Mouse (Mus musculus): ENCODE data around the gene Amigo3. TPM values are rescaled to one million over a fixed set of nuclear protein-coding genes. Genes with fewer than 3 reads are reported as not detected.

Gene Amigo3
- total and polyA plus RNA-seq, 3 experiments: 0.35 to 1.7 TPM; not detected in 1

- ATAC-seq (ENCODE audit: extremely low read depth, insufficient number of reproducible peaks, low FRiP score, poor library complexity, severe bottlenecking) (no peak), DNase-seq (ENCODE audit: low spot score) (no peak)
- Histone ChIP-seq H3K36me3 (replicated peaks) (peaks cover 61% of the 10 kb centered on the region), H3K27me3 (ENCODE audit: insufficient read depth, low read length) (no peaks in the 10 kb centered on the region), H3K9me3 (replicated peaks) (no peaks in the 10 kb centered on the region), H3K4me1 (ENCODE audit: insufficient read depth, low read depth, low read length) (no peaks in the 10 kb centered on the region), H3K4me3 (ENCODE audit: low read depth, low read length) (no peak overlapping the region)
- TF ChIP-seq CTCF (IDR thresholded peaks at IDR 0.05; ENCODE audit: low read depth, low read length) (no peak), TAL1 (conservative IDR thresholded peaks at IDR 0.05; ENCODE audit: low read depth, low read length) (no peak), GATA2 (IDR thresholded peaks at IDR 0.05; ENCODE audit: borderline replicate concordance, low read depth, low read length) (no peak), GATA1 (IDR thresholded peaks at IDR 0.05; ENCODE audit: borderline replicate concordance, low read length) (no peak), POLR2AphosphoS5 (IDR thresholded peaks at IDR 0.05; ENCODE audit: insufficient replicate concordance, low read depth, low read length) (no peak)
Observed at GRCm38 (mm10) chr9:108020741-108021140, 32.2 kb upstream of the Amigo3 start.

- DNase-seq (ENCODE audit: low spot score): no peak
- no peak for ATAC-seq (ENCODE audit: extremely low read depth, insufficient number of reproducible peaks, low FRiP score, poor library complexity, severe bottlenecking)
- Histone ChIP-seq H3K4me1 (ENCODE audit: insufficient read depth, low read depth, low read length) (no peaks in the 10 kb centered on the region), H3K9me3 (replicated peaks) (0 out of 2 replicates have a peak, but pooled peaks cover 2% of the 10 kb centered on the region), H3K4me3 (ENCODE audit: low read depth, low read length) (no peak overlapping the region), H3K36me3 (replicated peaks) (peaks cover 61% of the 10 kb centered on the region), H3K27me3 (ENCODE audit: insufficient read depth, low read length) (no peaks in the 10 kb centered on the region)
- TF ChIP-seq CTCF (IDR thresholded peaks at IDR 0.05; ENCODE audit: low read depth, low read length) (no peak), POLR2AphosphoS5 (IDR thresholded peaks at IDR 0.05; ENCODE audit: insufficient replicate concordance, low read depth, low read length) (no peak), GATA1 (IDR thresholded peaks at IDR 0.05; ENCODE audit: borderline replicate concordance, low read length) (no peak), GATA2 (IDR thresholded peaks at IDR 0.05; ENCODE audit: borderline replicate concordance, low read depth, low read length) (no peak), TAL1 (conservative IDR thresholded peaks at IDR 0.05; ENCODE audit: low read depth, low read length) (no peak)
Observed at GRCm38 (mm10) chr9:108023216-108023615, 29.7 kb upstream of the Amigo3 start.

GRCm38 (mm10) chr9:108026584-108026983 is 26.4 kb upstream of the Amigo3 start:
- TF ChIP-seq GATA1 (IDR thresholded peaks at IDR 0.05; ENCODE audit: borderline replicate concordance, low read length): no peak
- TF ChIP-seq TAL1 (conservative IDR thresholded peaks at IDR 0.05; ENCODE audit: low read depth, low read length): no peak
- TF ChIP-seq GATA2 (IDR thresholded peaks at IDR 0.05; ENCODE audit: borderline replicate concordance, low read depth, low read length): no peak
- no peak for TF ChIP-seq CTCF (IDR thresholded peaks at IDR 0.05; ENCODE audit: low read depth, low read length)
- no peak for TF ChIP-seq POLR2AphosphoS5 (IDR thresholded peaks at IDR 0.05; ENCODE audit: insufficient replicate concordance, low read depth, low read length)
- no peaks in the 10 kb centered on the region for H3K4me1 ChIP-seq (ENCODE audit: insufficient read depth, low read depth, low read length)
- H3K4me3 ChIP-seq (ENCODE audit: low read depth, low read length): no peak overlapping the region
- no peak for ATAC-seq (ENCODE audit: extremely low read depth, insufficient number of reproducible peaks, low FRiP score, poor library complexity, severe bottlenecking)
- H3K36me3 ChIP-seq (replicated peaks): peaks cover 75% of the 10 kb centered on the region
- H3K27me3 ChIP-seq (ENCODE audit: insufficient read depth, low read length): no peaks in the 10 kb centered on the region
- DNase-seq (ENCODE audit: low spot score): no peak
- H3K9me3 ChIP-seq (replicated peaks): 0 out of 2 replicates have a peak, but pooled peaks cover 2% of the 10 kb centered on the region

GRCm38 (mm10) chr9:108027867-108028266 is 25.1 kb upstream of the Amigo3 start:
- DNase-seq (ENCODE audit: low spot score) (no peak), ATAC-seq (ENCODE audit: extremely low read depth, insufficient number of reproducible peaks, low FRiP score, poor library complexity, severe bottlenecking) (no peak)
- Histone ChIP-seq H3K9me3 (replicated peaks) (0 out of 2 replicates have a peak, but pooled peaks cover 2% of the 10 kb centered on the region), H3K36me3 (replicated peaks) (peaks cover 77% of the 10 kb centered on the region), H3K4me1 (ENCODE audit: insufficient read depth, low read depth, low read length) (0 out of 2 replicates have a peak, but pooled peaks cover 3% of the 10 kb centered on the region), H3K4me3 (ENCODE audit: low read depth, low read length) (no peak overlapping the region), H3K27me3 (ENCODE audit: insufficient read depth, low read length) (no peaks in the 10 kb centered on the region)
- TF ChIP-seq CTCF (IDR thresholded peaks at IDR 0.05; ENCODE audit: low read depth, low read length) (no peak), GATA2 (IDR thresholded peaks at IDR 0.05; ENCODE audit: borderline replicate concordance, low read depth, low read length) (no peak), POLR2AphosphoS5 (IDR thresholded peaks at IDR 0.05; ENCODE audit: insufficient replicate concordance, low read depth, low read length) (no peak), TAL1 (conservative IDR thresholded peaks at IDR 0.05; ENCODE audit: low read depth, low read length) (no peak), GATA1 (IDR thresholded peaks at IDR 0.05; ENCODE audit: borderline replicate concordance, low read length) (no peak)

GRCm38 (mm10) chr9:108032126-108032525 is 20.8 kb upstream of the Amigo3 start:
- TF ChIP-seq CTCF (IDR thresholded peaks at IDR 0.05; ENCODE audit: low read depth, low read length) (no peak), GATA1 (IDR thresholded peaks at IDR 0.05; ENCODE audit: borderline replicate concordance, low read length) (no peak), GATA2 (IDR thresholded peaks at IDR 0.05; ENCODE audit: borderline replicate concordance, low read depth, low read length) (no peak), POLR2AphosphoS5 (IDR thresholded peaks at IDR 0.05; ENCODE audit: insufficient replicate concordance, low read depth, low read length) (no peak), TAL1 (conservative IDR thresholded peaks at IDR 0.05; ENCODE audit: low read depth, low read length) (no peak)
- no peak for ATAC-seq (ENCODE audit: extremely low read depth, insufficient number of reproducible peaks, low FRiP score, poor library complexity, severe bottlenecking)
- 0 out of 2 replicates have a peak, but pooled peaks cover 2% of the 10 kb centered on the region for H3K9me3 ChIP-seq (replicated peaks)
- peaks cover 24% of the 10 kb centered on the region for H3K4me1 ChIP-seq (ENCODE audit: insufficient read depth, low read depth, low read length)
- no peak overlapping the region for H3K4me3 ChIP-seq (ENCODE audit: low read depth, low read length)
- no peak for DNase-seq (ENCODE audit: low spot score)
- peaks cover 75% of the 10 kb centered on the region for H3K36me3 ChIP-seq (replicated peaks)
- no peaks in the 10 kb centered on the region for H3K27me3 ChIP-seq (ENCODE audit: insufficient read depth, low read length)

GRCm38 (mm10) chr9:108035331-108036156 is 17.4 kb upstream of the Amigo3 start:
- H3K4me3 ChIP-seq (ENCODE audit: low read depth, low read length): peak overlapping the region; percentile 27; the same call in 1 of the 2 replicates
- ATAC-seq (ENCODE audit: extremely low read depth, insufficient number of reproducible peaks, low FRiP score, poor library complexity, severe bottlenecking) (no peak), DNase-seq (ENCODE audit: low spot score) (no peak)
- peaks cover 80% of the 10 kb centered on the region for H3K36me3 ChIP-seq (replicated peaks)
- H3K9me3 ChIP-seq (replicated peaks): no peaks in the 10 kb centered on the region
- no peak for TF ChIP-seq TAL1 (conservative IDR thresholded peaks at IDR 0.05; ENCODE audit: low read depth, low read length)
- no peak for TF ChIP-seq CTCF (IDR thresholded peaks at IDR 0.05; ENCODE audit: low read depth, low read length)
- TF ChIP-seq GATA2 (IDR thresholded peaks at IDR 0.05; ENCODE audit: borderline replicate concordance, low read depth, low read length): no peak
- TF ChIP-seq POLR2AphosphoS5 (IDR thresholded peaks at IDR 0.05; ENCODE audit: insufficient replicate concordance, low read depth, low read length): no peak
- no peak for TF ChIP-seq GATA1 (IDR thresholded peaks at IDR 0.05; ENCODE audit: borderline replicate concordance, low read length)
- no peaks in the 10 kb centered on the region for H3K27me3 ChIP-seq (ENCODE audit: insufficient read depth, low read length)
- H3K4me1 ChIP-seq (ENCODE audit: insufficient read depth, low read depth, low read length): peaks cover 24% of the 10 kb centered on the region

Measured in G1E (cell line).